Mouse (Mus musculus) heart, embryonic 11.5 days (tissue): ENCODE measurements around the gene Gm28778. TPM values are rescaled to one million over a fixed set of nuclear protein-coding genes. Genes with fewer than 3 reads are reported as not detected.
"Not testable (repeated sequence)": the region's sequence is repeated elsewhere in the genome, so short reads cannot be mapped to it uniquely, and the experiment has no call there.

ENCODE experiments used
- ATAC-seq: fragments of 200-750 bp; cut with Nextera tagmentation; replicated peaks from 2 replicates; pipeline ENCODE4 v1.8.0; 2017; ENCODE audit warnings: moderate library complexity; ENCODE audit not compliant: insufficient number of reproducible peaks, low FRiP score, low TSS enrichment
- H3K27ac ChIP-seq: fragments of 300-500 bp; sonication (generic); 2 replicates; pipeline ENCODE4 v1.5.1; 2014; ENCODE audit warnings: mild to moderate bottlenecking, low read depth, low read length
- H3K27me3 ChIP-seq: fragments of 300-500 bp; sonication (generic); 2 replicates; pipeline ENCODE4 v1.6.1; 2014; ENCODE audit warnings: mild to moderate bottlenecking, low read length, mixed read lengths; ENCODE audit not compliant: control insufficient read depth, insufficient read depth
- H3K36me3 ChIP-seq: fragments of 300-500 bp; sonication (generic); 2 replicates; pipeline ENCODE4 v1.6.1; 2014; ENCODE audit warnings: mild to moderate bottlenecking, low read length, moderate library complexity, mixed read lengths; ENCODE audit not compliant: control insufficient read depth, insufficient read depth
- H3K4me1 ChIP-seq: fragments of 300-500 bp; sonication (generic); 2 replicates; pipeline ENCODE4 v1.6.1; 2014; ENCODE audit warnings: low read length; ENCODE audit not compliant: control insufficient read depth, insufficient read depth
- H3K4me2 ChIP-seq: fragments of 300-500 bp; sonication (generic); 2 replicates; pipeline ENCODE4 v1.6.1; 2014; ENCODE audit warnings: mild to moderate bottlenecking, moderate library complexity
- H3K4me3 ChIP-seq: fragments of 300-500 bp; sonication (generic); 2 replicates; pipeline ENCODE4 v1.5.1; 2014; ENCODE audit warnings: low read depth, low read length
- H3K9ac ChIP-seq: fragments of 300-500 bp; sonication (generic); 2 replicates; pipeline ENCODE4 v1.6.1; 2014; ENCODE audit warnings: mild to moderate bottlenecking, low read depth, low read length, moderate library complexity
- H3K9me3 ChIP-seq: fragments of 300-500 bp; sonication (generic); replicated peaks from 2 replicates; pipeline ENCODE4 v1.6.1; 2016; ENCODE audit warnings: low read length; ENCODE audit not compliant: control insufficient read depth
- WGBS: fragments of 180-500 bp; shearing (Covaris S2); extraction: QIAGEN DNeasy Blood & Tissue Kit; methylation state at CpG from one replicate; pipeline ENCODE4 v1.1.7; 2014; ENCODE audit not compliant: insufficient replicate concordance; 5-methylcytosine and 5-hydroxymethylcytosine counted together
- polyA plus RNA-seq: library from polyadenylated mRNA; unstranded; fragments of >200 nt; fragmentation: Nextera tagmentation; extraction: Ambion mirVana; gene quantifications from 2 replicates; pipeline ENCODE4 v1.2.1, GENCODE M21; 2014

The Gm28778 gene
- not detected in 2 replicates for polyA plus RNA-seq

DNA sequence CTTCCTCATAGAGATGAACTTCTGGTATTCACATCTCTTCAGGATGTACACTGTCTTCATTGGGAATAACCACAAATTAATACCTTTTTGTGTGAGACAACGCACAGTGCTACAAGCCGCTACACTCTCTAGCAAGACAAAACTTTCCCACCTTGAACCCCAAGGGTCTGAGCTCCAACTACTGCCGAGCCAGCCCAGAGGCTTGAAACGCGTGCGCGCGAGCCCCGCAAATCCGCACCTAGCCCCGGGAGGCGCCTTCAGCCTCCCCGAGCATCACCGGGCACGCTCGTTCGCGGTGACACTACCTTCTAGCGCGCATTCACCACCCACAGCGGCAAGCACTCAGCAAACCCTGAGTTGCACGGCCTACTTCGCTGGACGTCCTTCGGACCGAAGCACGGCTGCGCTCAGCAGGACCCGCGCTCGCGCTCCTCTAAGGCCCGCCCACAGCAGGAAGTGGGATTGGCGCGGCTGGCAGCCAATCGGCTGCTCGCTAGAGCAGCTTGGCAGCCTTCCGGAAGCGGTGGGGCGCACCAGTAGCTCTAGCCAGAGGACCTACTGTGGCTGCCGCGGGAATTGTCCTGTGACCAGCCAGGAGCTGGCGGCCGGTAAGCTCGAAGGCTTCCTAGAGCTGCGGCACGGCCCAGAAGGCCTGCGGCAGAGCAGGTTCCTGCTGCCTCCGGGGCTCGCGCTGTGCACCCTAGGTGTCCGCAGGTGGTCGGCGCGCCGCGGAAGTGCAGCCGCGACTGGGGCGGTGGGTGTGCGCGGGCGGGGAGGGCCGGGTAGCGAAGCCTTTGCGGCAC is at the start of gene Gm28778, which contains the start of the genes Pms1 and Ormdl1:
Gene Gm28778 (plus strand): TSS at position 531 of the 803 bp plus-strand sequence.
Gene Pms1 (minus strand): TSS at position 438 of the 803 bp plus-strand sequence.
Gene Ormdl1 (plus strand): TSS at position 515 of the 803 bp plus-strand sequence.
- Histone ChIP-seq H3K9me3 (no peaks in the 10 kb centered on the region), H3K4me3 (peak within 1 kb of the TSS; percentile 85), H3K36me3 (no peaks in the 10 kb centered on the region), H3K27ac (peak within 1 kb of the TSS; percentile 93), H3K4me2 (peak within 1 kb of the TSS; percentile 72), H3K4me1 (no peaks in the 10 kb centered on the region), H3K9ac (peak within 1 kb of the TSS; percentile 92), H3K27me3 (no peaks in the 10 kb centered on the region)
- WGBS, result under 1% methylated on average over 66 of the region's 66 CpGs
- ATAC-seq, result peak; percentile 100

DNA sequence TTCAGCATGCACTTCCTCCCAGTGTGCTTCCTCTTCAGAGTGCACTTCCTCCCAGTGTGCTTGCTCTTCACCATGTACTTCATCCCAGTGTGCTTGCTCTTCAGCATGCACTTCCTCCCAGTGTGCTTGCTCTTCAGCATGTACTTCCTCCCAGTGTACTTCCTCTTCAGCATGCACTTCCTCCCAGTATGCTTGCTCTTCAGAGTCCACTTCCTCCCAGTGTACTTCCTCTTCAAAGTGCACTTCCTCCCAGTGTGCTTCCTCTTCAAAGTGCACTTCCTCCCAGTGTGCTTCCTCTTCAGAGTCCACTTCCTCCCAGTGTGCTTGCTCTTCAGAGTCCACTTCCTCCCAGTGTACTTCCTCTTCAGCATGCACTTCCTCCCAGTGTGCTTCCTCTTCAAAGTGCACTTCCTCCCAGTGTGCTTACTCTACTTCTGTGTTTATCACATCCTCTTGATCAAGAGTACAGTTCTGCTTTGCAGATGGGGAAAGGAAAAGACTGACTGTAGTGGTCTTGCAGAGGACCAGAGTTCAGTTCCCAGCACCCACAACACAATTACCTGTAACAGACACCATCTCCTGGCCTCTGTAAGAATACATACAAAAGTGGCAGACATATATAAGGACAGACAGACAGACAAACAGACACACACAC is 31.8 kb upstream of the Gm28778 start:
- H3K4me2 ChIP-seq, H3K27me3 ChIP-seq, ATAC-seq, H3K4me3 ChIP-seq, H3K4me1 ChIP-seq, H3K27ac ChIP-seq, H3K9ac ChIP-seq, H3K9me3 ChIP-seq, H3K36me3 ChIP-seq: not testable (repeated sequence)

DNA sequence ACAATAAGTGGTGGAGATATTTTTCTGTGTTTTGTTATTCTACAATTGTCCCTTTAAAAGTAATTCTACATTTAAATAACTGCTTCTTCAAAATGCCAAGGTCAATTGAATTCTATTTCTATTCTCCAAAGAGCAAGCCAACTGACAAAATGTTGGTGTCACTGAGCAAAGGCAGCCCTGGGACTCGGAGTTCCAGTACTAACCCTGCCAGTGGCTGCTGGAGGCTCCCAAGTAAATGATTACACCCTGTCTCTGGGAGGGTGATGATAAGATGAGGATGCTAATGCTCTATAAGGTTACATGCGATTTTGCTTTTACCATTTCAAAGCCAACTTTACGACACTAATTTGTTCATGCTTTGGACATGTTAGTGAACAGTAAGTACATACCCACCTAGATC is 27.0 kb upstream of the Gm28778 start:
- H3K36me3 ChIP-seq, result peaks cover 4% of the 10 kb centered on the region
- no peaks in the 10 kb centered on the region for H3K27me3 ChIP-seq
- H3K4me3 ChIP-seq, result no peak overlapping the region
- H3K9ac ChIP-seq, result no peak overlapping the region
- no peak overlapping the region for H3K4me2 ChIP-seq
- H3K27ac ChIP-seq, result no peak overlapping the region
- no peaks in the 10 kb centered on the region for H3K9me3 ChIP-seq
- H3K4me1 ChIP-seq, result no peaks in the 10 kb centered on the region
- 69% methylated on average over 3 of the region's 3 CpGs for WGBS
- ATAC-seq, result no peak

DNA sequence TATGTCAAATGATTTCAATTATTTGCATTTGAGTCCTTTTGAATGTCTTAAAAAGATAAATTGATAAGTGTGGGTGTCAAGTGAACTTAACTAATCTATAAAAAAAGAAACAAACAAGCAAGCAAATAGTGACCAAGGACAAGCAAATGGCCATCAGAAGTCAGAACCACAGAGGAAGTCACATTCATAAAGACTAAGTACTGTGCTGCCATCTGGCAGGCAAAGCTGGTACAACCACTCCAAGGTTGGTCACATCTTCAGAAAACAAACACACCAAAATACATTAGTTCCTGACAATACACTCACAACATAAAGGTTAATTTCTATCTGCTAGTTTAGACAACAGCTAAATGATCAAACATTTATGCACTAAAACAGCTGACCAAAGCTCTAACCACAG is 24.3 kb upstream of the Gm28778 start:
- Histone ChIP-seq H3K9ac (no peak overlapping the region), H3K4me2 (no peak overlapping the region), H3K4me3 (no peak overlapping the region), H3K27ac (no peak overlapping the region), H3K4me1 (no peaks in the 10 kb centered on the region), H3K9me3 (no peaks in the 10 kb centered on the region), H3K27me3 (no peaks in the 10 kb centered on the region), H3K36me3 (no peaks in the 10 kb centered on the region)
- ATAC-seq, result no peak

DNA sequence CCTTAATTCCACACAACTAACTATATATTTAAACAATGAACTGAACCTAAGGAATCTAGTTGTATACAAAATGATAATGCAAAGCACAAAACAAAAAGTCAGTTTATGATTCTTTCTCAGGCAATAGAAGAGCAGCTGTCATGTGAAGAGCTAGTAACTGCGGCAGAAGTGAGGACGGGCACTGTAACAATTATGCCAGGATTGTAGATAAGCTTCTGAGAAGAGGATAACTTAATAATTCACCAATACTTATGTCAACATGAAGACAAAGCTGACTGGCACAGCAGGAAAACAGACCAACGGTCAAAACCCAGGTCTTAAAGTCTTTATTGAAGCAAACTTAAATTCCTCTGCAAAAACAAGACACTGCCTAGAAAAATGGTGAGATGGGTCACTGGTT is 5.7 kb upstream of the Gm28778 start:
- 72% methylated on average over 3 of the region's 3 CpGs for WGBS

DNA sequence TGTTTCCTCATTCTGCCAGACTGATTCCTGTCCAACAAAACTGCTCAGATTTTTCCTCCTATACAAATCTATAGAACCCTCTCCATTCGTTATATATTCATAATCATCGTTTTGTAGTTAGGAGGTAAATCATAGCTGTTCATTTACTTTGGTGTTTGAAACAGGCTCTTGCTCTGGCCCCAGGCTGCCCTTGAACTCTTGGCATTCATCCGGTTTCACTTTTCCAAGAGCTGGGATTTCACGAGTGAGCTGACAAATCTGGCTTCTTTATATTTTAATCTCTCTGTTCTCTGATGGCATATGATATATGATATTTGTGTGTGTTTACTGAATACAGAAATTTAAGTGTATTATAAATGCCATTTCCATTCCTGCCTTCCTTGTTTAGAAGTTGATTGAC is 3.6 kb downstream of the Gm28778 start:
- Histone ChIP-seq H3K9me3 (no peaks in the 10 kb centered on the region), H3K9ac (no peak overlapping the region), H3K4me1 (no peaks in the 10 kb centered on the region), H3K4me2 (no peak overlapping the region), H3K4me3 (no peak overlapping the region), H3K27ac (no peak overlapping the region), H3K27me3 (no peaks in the 10 kb centered on the region), H3K36me3 (no peaks in the 10 kb centered on the region; the same call in 1 of the 2 replicates)
- WGBS, result 84% methylated on average over 4 of the region's 4 CpGs
- no peak for ATAC-seq

More for the DNA sequence above, 5.7 kb upstream of the Gm28778 start:
- Histone ChIP-seq H3K27me3 (no peaks in the 10 kb centered on the region), H3K27ac (no peak overlapping the region), H3K9me3 (no peaks in the 10 kb centered on the region), H3K9ac (no peak overlapping the region), H3K4me2 (no peak overlapping the region), H3K4me3 (no peak overlapping the region), H3K4me1 (no peaks in the 10 kb centered on the region), H3K36me3 (no peaks in the 10 kb centered on the region)
- ATAC-seq, result no peak

DNA sequence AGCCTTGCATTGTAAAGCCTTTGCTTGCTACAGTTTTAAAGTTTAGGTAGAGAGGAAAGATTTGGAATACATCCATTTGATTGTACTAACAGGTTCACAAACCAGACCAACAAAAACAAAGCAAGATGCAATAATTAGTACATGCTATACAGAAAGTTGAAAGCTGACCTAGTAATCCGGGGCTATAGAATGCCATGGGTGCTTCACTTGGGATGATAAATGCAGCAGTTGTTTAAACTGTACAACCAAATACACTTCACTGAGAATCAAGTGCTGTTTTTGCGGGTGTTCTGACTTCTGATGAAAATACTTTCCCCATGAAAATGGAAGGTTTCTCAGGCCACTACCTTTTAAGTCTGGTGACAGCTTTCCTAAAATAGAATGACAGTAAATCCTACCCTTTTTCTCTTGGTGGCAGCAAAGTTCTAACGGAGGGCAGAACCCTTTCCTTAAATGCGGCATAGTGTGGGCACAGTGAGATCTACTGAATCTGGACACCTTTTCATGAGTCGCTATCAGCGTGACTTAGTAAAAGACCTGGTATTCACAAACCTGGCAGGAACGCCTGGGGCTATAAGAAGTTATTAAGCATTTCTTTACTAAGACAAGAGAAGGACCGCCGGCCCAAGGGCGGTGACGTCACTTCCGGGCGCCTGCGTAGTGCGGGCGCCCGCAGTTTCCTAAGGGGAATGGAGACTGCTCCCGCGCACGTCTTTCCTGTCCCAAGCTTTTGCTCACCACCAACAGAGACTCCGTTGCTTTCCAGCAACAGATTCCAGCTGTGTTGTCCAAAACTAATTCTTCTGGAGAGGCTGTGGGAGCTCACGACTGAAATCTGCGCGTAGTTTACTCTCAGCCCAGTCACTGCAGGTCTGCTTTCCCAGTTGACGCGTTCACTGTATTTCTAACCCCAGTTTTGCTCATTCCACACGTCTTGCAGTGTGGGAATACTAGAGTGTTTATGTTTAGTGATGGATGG is 16.4 kb downstream of the Gm28778 start, which contains the start of gene Osgepl1:
Gene Osgepl1 (plus strand): TSS at position 636 of the 979 bp plus-strand sequence.
- peak; percentile 91 for ATAC-seq
- no peaks in the 10 kb centered on the region for H3K9me3 ChIP-seq
- 2% methylated on average over 27 of the region's 27 CpGs for WGBS
- peak within 1 kb of the TSS; percentile 91 for H3K27ac ChIP-seq
- H3K4me2 ChIP-seq, result peak within 1 kb of the TSS; percentile 69
- peaks cover 3% of the 10 kb centered on the region; the same call in 1 of the 2 replicates for H3K4me1 ChIP-seq
- H3K9ac ChIP-seq, result peak within 1 kb of the TSS; percentile 95
- H3K36me3 ChIP-seq, result peaks cover 5% of the 10 kb centered on the region; the same call in 1 of the 2 replicates
- H3K4me3 ChIP-seq, result peak within 1 kb of the TSS; percentile 75
- H3K27me3 ChIP-seq, result no peaks in the 10 kb centered on the region
